Mouse (Mus musculus): Measurements from ENCODE around the gene Rnase4. TPM values are rescaled to one million over a fixed set of nuclear protein-coding genes. Genes with fewer than 3 reads are reported as not detected.
"Not testable (repeated sequence)": the region's sequence is repeated elsewhere in the genome, so short reads cannot be mapped to it uniquely, and the experiment has no call there.

The Rnase4 gene
- polyA plus RNA-seq, 2 experiments, result 59.4 to 66.2 TPM

DNA sequence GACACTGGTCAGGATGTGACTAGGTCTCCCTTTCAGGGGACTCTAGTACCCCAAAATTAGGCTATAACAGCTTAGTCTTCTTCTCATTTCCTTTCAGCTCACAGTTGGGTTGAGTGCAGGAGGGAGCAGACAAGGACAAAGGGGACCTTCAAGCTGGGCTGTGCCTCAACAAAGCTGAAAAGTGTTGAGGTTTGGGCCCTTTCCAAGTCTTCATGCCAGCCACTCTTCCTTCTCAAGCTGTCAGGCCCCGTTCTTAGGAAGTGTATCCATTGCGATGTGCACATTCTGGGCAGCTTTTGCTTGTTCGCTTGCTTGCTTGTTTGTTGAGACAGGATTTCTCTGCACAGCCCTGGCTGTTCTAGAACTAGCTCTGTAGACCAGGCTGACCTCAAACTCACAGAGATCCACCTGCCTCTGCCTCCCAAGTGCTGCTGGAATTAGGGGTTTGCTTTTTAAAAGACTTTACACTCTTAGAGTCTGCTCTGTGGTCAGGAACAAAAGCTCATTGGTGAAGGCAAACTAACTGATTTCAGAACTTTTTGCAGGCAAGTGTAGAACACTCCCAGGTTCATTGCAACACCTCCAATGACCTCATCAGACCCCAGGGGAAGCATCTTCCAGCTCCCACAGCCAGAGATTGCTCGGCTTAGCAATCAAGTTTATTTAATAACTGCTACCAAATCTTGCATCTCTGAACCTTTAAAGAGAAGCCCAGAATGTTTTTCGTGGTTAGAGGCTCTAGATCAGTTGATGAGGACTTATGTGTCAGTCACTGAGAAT is 3.4 kb downstream of the Rnase4 start:
- Histone ChIP-seq H3K27ac (replicated peaks; ENCODE audit: low read depth, low read length) (no peak overlapping the region), H3K4me1 (ENCODE audit: control insufficient read depth, insufficient read depth, low read length) (no peaks in the 10 kb centered on the region), H3K4me2 (replicated peaks; ENCODE audit: low read depth, low read length, severe bottlenecking) (no peak overlapping the region), H3K9ac (ENCODE audit: low read depth, low read length, severe bottlenecking) (no peak overlapping the region), H3K4me3 (replicated peaks; ENCODE audit: low read length) (no peak overlapping the region), H3K27me3 (ENCODE audit: control insufficient read depth, insufficient read depth, low read length) (no peaks in the 10 kb centered on the region), H3K36me3 (ENCODE audit: control insufficient read depth, insufficient read depth, low read length) (no peaks in the 10 kb centered on the region), H3K9me3 (ENCODE audit: control insufficient read depth, low read length) (no peaks in the 10 kb centered on the region)
- DNase-seq (ENCODE audit: low spot score) (no peak), ATAC-seq (ENCODE audit: low FRiP score, low read depth) (no peak)
- 73% methylated on average over 5 of the region's 5 CpGs for WGBS
- TF ChIP-seq POLR2A (IDR thresholded peaks at IDR 0.05; ENCODE audit: borderline replicate concordance, extremely low read depth, insufficient read depth, insufficient read length), result no peak

DNA sequence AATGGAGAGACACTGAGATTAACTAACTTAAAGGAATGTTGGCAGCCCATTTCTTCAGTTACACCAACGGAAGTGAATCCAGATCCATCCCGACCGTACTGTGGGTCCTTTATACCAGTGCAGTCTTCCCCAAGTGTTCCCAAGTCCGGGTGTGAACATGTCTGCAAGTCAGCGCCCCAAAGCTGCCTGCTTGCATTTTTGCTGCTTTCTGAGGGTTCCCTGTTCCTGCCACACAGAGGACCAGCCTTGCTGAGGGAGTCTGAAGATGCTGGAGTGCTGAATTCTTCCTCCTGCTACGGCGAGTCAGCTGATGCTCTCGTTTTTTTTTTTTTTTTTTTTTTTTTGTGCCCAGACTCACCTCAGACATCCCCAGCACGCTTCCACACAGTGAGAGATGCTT is 4.0 kb downstream of the Rnase4 start:
- TF ChIP-seq POLR2A (IDR thresholded peaks at IDR 0.05; ENCODE audit: borderline replicate concordance, extremely low read depth, insufficient read depth, insufficient read length), result no peak
- H3K27me3 ChIP-seq (ENCODE audit: control insufficient read depth, insufficient read depth, low read length), result no peaks in the 10 kb centered on the region
- no peak for ATAC-seq (ENCODE audit: low FRiP score, low read depth)
- H3K27ac ChIP-seq (replicated peaks; ENCODE audit: low read depth, low read length), result no peak overlapping the region
- WGBS, result 71% methylated on average over 8 of the region's 9 CpGs
- H3K9ac ChIP-seq (ENCODE audit: low read depth, low read length, severe bottlenecking), result no peak overlapping the region
- DNase-seq (ENCODE audit: low spot score), result no peak
- H3K4me3 ChIP-seq (replicated peaks; ENCODE audit: low read length), result no peak overlapping the region
- H3K9me3 ChIP-seq (ENCODE audit: control insufficient read depth, low read length), result no peaks in the 10 kb centered on the region
- H3K4me1 ChIP-seq (ENCODE audit: control insufficient read depth, insufficient read depth, low read length), result no peaks in the 10 kb centered on the region
- H3K36me3 ChIP-seq (ENCODE audit: control insufficient read depth, insufficient read depth, low read length), result no peaks in the 10 kb centered on the region
- H3K4me2 ChIP-seq (replicated peaks; ENCODE audit: low read depth, low read length, severe bottlenecking), result no peak overlapping the region

DNA sequence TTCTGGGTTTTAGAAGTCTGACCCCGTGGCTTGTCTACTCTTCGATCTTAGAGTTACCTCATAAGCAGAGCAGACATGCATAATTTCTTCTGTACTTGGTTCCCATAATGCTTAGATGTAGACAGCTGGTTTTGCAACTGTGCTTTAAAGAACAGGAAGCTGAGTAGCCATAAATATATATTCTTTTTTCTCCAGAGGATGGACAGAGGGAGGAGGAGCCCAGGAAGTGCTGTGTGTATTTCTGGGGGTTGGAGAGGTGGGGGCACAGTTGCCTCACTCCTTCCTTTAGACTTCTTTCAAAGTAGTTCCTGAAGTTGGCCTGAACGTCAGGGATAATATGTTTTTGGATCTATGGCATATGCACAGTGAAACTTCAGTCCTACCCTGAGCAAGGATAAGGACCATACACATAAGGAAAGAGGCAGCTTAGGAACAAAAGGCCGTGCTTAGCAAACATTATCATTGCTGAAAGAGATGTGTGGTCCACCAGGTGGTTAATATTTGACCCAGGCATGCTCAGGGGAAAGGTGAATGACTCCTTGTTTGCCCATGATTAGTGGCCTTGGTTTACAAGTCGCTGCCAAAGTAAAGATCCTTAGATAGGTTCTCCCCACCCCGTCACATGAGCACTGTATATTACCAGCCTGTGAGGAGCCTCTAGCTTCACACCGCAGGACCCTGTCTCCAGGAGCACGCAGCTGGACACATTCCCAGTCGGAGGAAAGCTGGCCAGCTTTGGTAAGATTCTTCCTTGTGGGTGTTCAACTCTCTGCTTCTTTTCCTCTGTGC is 5.1 kb downstream of the Rnase4 start:
- H3K27me3 ChIP-seq (ENCODE audit: control insufficient read depth, insufficient read depth, low read length), result no peaks in the 10 kb centered on the region
- no peaks in the 10 kb centered on the region for H3K36me3 ChIP-seq (ENCODE audit: control insufficient read depth, insufficient read depth, low read length)
- H3K27ac ChIP-seq (replicated peaks; ENCODE audit: low read depth, low read length), result no peak overlapping the region
- ATAC-seq (ENCODE audit: low FRiP score, low read depth) (no peak), DNase-seq (ENCODE audit: low spot score) (no peak)
- 60% methylated on average over 9 of the region's 9 CpGs for WGBS
- H3K4me3 ChIP-seq (replicated peaks; ENCODE audit: low read length), result no peak overlapping the region
- TF ChIP-seq POLR2A (IDR thresholded peaks at IDR 0.05; ENCODE audit: borderline replicate concordance, extremely low read depth, insufficient read depth, insufficient read length), result no peak
- H3K9ac ChIP-seq (ENCODE audit: low read depth, low read length, severe bottlenecking), result no peak overlapping the region
- no peak overlapping the region for H3K4me2 ChIP-seq (replicated peaks; ENCODE audit: low read depth, low read length, severe bottlenecking)
- no peaks in the 10 kb centered on the region for H3K9me3 ChIP-seq (ENCODE audit: control insufficient read depth, low read length)
- H3K4me1 ChIP-seq (ENCODE audit: control insufficient read depth, insufficient read depth, low read length), result no peaks in the 10 kb centered on the region

DNA sequence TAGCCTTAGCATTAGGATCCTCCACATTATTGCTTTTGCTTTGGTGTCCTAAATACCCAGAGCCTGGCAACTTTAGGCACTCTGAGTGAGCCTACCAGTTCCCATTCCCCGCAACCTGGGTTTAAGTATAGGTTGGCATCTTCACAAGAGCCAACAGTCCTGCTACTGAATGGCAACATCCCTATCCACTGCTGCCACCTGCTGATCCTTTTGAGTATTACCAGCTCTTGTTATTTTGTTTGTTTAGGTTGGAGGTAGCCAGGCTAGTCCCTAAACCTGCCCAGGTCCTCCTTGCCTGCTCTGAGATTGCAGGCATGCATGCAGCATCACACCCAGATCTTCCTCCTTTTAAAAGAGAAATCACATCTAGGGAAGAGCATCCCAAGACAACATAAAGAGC is 7.4 kb downstream of the Rnase4 start:
- ATAC-seq (ENCODE audit: low FRiP score, low read depth); H3K36me3 ChIP-seq (ENCODE audit: control insufficient read depth, insufficient read depth, low read length); H3K27me3 ChIP-seq (ENCODE audit: control insufficient read depth, insufficient read depth, low read length); H3K4me1 ChIP-seq (ENCODE audit: control insufficient read depth, insufficient read depth, low read length); H3K9me3 ChIP-seq (ENCODE audit: control insufficient read depth, low read length); H3K4me3 ChIP-seq (replicated peaks; ENCODE audit: low read length); H3K4me2 ChIP-seq (replicated peaks; ENCODE audit: low read depth, low read length, severe bottlenecking); H3K9ac ChIP-seq (ENCODE audit: low read depth, low read length, severe bottlenecking); H3K27ac ChIP-seq (replicated peaks; ENCODE audit: low read depth, low read length): not testable (repeated sequence)
- 7% methylated on average over 1 of the region's 1 CpGs for WGBS
- peak; percentile 34 for DNase-seq (ENCODE audit: low spot score)

DNA sequence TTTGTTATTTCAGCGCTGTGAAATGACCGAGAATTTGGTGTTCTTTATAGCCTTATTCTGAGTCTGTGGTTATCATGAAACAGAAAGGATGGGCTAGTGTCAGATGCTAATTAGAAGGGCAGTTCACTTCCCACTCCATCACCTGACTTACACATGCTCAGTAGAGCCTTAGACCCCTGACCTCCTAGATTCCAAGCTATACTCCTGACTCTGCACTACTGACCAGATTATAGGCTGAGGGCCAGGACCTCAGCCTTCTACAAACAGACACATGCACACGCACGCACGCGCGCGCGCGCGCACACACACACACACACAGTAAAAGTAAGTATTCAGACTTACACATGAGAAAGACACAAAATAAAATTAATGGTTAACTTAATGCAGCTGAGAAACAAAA is 8.0 kb downstream of the Rnase4 start:
- no peaks in the 10 kb centered on the region for H3K4me1 ChIP-seq (ENCODE audit: control insufficient read depth, insufficient read depth, low read length)
- H3K36me3 ChIP-seq (ENCODE audit: control insufficient read depth, insufficient read depth, low read length), result no peaks in the 10 kb centered on the region
- no peaks in the 10 kb centered on the region for H3K27me3 ChIP-seq (ENCODE audit: control insufficient read depth, insufficient read depth, low read length)
- H3K9ac ChIP-seq (ENCODE audit: low read depth, low read length, severe bottlenecking), result no peak overlapping the region
- H3K9me3 ChIP-seq (ENCODE audit: control insufficient read depth, low read length), result no peaks in the 10 kb centered on the region
- ATAC-seq (ENCODE audit: low FRiP score, low read depth) (no peak), DNase-seq (ENCODE audit: low spot score) (no peak)
- no peak overlapping the region for H3K27ac ChIP-seq (replicated peaks; ENCODE audit: low read depth, low read length)
- TF ChIP-seq POLR2A (IDR thresholded peaks at IDR 0.05; ENCODE audit: borderline replicate concordance, extremely low read depth, insufficient read depth, insufficient read length), result no peak
- WGBS, result 92% methylated on average over 11 of the region's 11 CpGs
- H3K4me2 ChIP-seq (replicated peaks; ENCODE audit: low read depth, low read length, severe bottlenecking), result no peak overlapping the region
- H3K4me3 ChIP-seq (replicated peaks; ENCODE audit: low read length), result no peak overlapping the region

Data from limb, embryonic 14.5 days (tissue).